Mouse (Mus musculus): Measurements from ENCODE around the gene Dmrt1.

Dmrt1 gene

DNA sequence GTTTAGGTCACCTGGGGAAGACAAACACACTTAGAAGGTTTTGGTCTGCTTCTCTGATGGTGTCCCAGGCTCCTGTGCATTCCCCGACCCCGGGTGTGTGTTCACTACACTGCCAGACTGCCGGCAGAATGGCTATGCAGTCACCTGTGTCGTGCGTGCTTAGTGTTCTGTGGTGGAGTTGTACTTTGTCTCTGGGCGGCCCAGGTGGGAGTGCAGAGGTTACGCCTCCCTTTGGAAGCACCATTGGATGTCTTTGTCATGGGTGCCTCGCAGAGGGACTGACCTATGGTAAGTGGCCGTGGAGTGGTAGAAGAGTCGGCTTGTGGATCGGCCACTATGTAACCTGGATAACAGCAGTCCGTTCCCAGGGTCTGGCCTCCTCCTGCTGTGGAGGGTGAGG, 59.0 kb downstream of the Dmrt1 start:
- DNase-seq (ENCODE audit: extremely low read depth, insufficient read length, low spot score) = no peak

- no peak for DNase-seq (ENCODE audit: extremely low read depth, insufficient read length, low spot score)
Observed at GRCm38 (mm10) chr19:25569778-25570177, 64.4 kb downstream of the Dmrt1 start.

DNA sequence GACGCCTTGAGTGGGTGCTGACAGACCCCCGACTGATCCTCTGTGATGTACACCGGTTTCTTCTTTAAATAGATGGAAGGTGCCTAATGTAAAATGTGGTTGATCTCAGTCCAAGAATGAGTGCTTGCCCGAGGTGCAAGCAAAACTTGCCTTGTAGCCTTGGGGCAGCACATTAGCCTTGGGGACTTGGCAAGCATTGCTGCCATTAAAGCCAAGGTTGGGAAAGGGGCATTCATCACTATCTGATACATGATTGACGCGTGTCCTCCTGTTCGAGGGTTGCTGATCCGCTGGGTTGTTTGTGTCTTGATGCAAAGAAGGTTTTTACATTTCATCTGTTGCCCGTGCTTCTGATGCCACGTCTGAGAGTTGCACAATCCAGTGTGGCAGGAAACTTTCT, 69.0 kb downstream of the Dmrt1 start:
- no peak for DNase-seq (ENCODE audit: extremely low read depth, insufficient read length, low spot score)

- DNase-seq (ENCODE audit: extremely low read depth, insufficient read length, low spot score) = no peak
Observed at GRCm38 (mm10) chr19:25574981-25575814, 69.8 kb downstream of the Dmrt1 start.

GRCm38 (mm10) chr19:25578358-25578757, 72.9 kb downstream of the Dmrt1 start:
- DNase-seq (ENCODE audit: extremely low read depth, insufficient read length, low spot score) = no peak

DNA sequence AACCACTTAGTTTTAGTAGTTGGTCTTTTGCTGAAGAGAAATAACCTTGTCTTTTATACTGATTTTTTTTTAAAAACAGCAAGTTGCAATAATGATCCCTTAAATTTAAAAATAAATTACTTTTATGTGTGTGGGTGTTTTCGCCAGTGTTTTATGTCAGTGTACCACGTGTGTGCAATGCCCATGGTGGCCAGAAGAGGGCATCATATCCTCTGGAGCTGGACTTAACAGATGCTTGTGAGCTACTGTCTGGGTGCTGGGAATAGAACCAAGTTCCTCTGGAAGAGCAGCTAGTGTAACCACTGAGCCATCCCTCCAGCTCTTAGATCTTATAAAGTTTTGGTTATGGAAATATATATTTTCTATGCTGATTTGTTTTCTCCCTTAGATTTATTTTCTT, 74.0 kb downstream of the Dmrt1 start:
- no peak for DNase-seq (ENCODE audit: extremely low read depth, insufficient read length, low spot score)

GRCm38 (mm10) chr19:25597717-25598232, 92.4 kb downstream of the Dmrt1 start:
- no peak for DNase-seq (ENCODE audit: extremely low read depth, insufficient read length, low spot score)

- DNase-seq (ENCODE audit: extremely low read depth, insufficient read length, low spot score) = no peak
Observed at GRCm38 (mm10) chr19:25598626-25599025, 93.2 kb downstream of the Dmrt1 start.

- no peak for DNase-seq (ENCODE audit: extremely low read depth, insufficient read length, low spot score)
Observed at GRCm38 (mm10) chr19:25601966-25602365, 96.5 kb downstream of the Dmrt1 start.

GRCm38 (mm10) chr19:25607461-25608205, 102.2 kb downstream of the Dmrt1 start:
- no peak for DNase-seq (ENCODE audit: extremely low read depth, insufficient read length, low spot score)

- DNase-seq (ENCODE audit: extremely low read depth, insufficient read length, low spot score) = no peak
Observed at GRCm38 (mm10) chr19:25608206-25608580, 102.8 kb downstream of the Dmrt1 start.

DNA sequence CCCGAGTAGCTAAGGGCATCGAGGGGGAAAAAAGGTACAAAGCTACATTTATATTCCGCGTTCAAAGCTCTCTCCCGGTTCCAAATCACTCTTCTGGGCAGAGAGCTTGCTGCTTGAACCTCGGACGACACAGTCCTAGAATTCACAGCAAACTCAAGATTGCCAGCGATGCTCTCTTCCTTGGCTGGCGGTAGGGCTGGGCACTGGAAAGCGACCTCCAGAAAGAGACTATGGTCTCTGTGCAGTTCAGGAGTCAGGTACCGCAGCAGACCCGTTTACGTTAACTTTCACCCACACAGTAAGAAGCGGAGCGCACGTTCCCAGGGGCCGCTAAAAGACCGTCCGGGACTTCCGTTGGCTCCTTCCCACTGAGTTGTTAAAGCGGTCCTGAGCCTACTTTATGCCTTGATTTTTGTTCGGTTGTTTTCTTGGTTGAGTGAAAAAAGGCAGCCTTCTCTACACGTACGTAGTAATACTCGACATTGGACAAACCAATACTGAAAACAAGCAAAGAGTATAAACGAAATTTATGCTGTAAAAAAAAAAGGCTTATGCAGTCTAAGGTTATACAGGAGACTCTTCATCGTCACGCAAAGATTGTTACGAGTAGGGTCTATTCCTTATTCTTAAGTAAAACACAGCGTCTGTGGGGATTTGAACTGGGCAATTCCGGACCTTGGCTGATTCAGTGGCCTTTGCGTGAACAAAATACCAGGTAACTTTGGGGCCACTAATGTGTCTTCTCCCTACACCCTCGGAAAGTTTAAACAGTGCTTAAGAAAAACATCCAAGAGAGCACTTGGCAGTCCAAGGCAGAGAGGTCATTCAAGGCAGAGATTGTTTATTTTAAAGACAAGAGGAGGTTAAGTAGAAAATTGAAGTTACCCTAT, 103.8 kb downstream of the Dmrt1 start:
- no peak for DNase-seq (ENCODE audit: extremely low read depth, insufficient read length, low spot score)

DNA sequence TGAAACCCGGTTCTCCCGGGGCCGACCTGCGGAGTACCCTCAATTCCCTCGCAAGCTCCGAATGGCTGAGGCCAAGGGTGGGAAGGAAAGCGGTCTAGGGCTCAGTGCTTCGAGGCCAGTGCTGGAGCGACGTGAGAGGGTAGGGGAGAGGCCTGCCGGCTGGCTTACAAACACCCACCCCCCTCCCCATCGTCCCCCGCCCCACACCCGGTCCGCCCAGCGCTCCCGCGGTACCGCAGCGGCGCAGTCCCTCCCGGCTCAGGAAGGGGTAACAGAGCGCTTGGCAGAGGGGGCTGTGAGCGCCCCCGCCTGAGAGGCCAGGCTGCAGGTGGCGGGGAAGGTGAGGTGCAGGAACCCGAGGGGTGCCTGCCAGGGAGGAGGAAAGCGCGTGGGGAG, 104.6 kb downstream of the Dmrt1 start, which contains the start of gene Dmrt3:
Dmrt3 (plus strand) TSS at position 287 of the 396 bp plus-strand sequence.
- no peak for DNase-seq (ENCODE audit: extremely low read depth, insufficient read length, low spot score)

DNA sequence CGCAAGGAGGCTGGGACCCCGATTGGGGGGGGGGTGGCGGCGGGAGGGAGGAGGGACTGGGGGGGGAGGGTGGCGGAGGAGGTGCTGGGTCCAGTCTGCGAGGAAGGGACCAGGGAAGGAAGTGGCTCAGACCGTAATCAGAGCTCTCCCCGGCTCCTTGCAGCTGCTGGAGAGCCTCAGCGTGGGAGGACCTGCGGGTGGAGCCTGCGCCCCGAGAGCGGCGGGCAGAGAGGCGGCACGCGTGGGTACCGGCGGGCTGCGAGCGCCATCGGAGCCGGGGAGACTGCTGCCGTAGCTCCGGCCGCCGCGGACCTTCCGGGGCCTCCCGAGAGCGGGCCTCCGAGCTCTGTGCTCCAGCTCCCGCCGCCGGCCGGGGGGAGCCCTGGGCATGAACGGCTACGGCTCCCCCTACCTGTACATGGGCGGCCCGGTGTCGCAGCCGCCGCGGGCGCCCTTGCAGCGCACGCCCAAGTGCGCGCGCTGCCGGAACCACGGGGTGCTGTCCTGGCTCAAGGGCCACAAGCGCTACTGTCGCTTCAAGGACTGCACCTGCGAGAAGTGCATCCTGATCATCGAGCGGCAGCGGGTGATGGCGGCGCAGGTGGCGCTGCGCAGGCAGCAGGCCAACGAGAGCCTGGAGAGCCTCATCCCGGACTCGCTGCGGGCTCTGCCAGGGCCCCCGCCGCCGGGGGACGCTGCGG, 105.1 kb downstream of the Dmrt1 start:
- no peak for DNase-seq (ENCODE audit: extremely low read depth, insufficient read length, low spot score)

- DNase-seq (ENCODE audit: extremely low read depth, insufficient read length, low spot score) = no peak
Observed at GRCm38 (mm10) chr19:25611116-25611515, 105.7 kb downstream of the Dmrt1 start.

GRCm38 (mm10) chr19:25611876-25612805, 106.7 kb downstream of the Dmrt1 start:
- no peak for DNase-seq (ENCODE audit: extremely low read depth, insufficient read length, low spot score)

DNA sequence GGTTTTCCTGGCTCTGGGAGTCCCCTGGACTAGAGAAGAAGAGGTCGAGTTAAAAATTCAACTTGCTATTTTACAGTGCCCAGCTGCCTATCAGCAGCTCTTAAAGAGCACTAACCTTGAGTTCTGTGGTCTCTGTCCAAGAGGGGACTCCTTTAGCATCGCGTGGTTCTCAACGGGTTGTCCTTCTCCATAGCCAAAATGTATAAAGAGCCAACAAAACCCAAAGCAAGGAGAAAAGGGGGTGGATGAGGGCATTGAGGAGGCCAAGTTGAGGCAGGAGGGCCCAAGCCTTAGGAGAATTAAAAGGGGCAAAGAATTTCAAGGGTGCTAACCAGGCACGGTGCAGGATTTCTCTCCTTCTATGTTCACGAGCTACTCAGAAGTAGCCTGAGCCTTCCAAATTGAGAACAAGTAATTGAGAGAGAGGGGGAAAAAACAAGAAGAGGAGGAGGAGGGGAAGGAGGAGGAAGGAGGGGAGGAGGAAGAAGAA, 107.4 kb downstream of the Dmrt1 start:
- no peak for DNase-seq (ENCODE audit: extremely low read depth, insufficient read length, low spot score)

DNA sequence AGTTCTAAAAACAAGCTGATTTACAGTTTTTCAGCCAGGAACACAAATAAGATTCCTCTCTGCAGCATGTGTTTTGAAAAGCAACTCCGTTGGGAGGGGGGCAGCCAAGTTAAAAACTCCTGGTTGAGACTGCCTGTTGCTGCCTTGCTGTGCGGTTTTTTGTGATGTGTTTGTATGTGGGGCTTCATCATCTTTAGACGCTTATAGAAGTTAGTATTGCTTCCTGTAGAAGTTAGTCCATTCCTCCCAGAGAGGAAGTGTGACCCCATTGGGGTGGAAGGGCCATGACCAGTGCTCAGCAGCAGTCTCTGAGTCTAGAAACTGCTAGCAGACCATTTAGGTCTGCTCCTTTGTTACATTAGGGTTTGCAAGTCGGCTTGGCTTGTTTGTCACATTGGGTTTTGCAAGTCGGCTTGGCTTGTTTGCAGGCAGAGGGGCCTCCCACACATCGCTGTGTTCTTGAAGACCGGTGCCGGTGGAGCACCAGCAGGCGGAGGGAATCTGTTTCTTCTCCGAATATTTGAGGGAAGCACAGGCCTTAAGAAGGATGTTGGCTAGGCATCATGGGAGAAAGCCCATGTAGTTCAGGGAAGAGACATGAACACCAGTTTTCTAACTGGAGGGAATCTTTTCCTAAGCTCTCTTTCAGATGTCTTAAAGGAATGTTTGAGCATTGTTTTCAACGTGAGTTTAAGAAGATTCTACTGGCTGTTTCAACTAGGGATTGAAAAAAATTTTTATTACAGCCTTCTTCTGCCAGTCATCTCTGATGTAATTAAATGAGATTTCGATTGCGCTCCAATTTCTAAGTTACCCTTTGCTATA, 108.3 kb downstream of the Dmrt1 start:
- no peak for DNase-seq (ENCODE audit: extremely low read depth, insufficient read length, low spot score)

Measured in 3134 (cell line).